Mouse (Mus musculus) cerebellum, postnatal 4 days (tissue): ENCODE measurements around the gene Rps3.
A peak's percentile ranks its signal among the peaks of the same experiment; 100 is the strongest.

Source experiments
- DNase-seq, 2 experiments: peaks; one replicate each; pipeline ENCODE4 v3.0.0; 2022; ENCODE audit warnings: low spot score in 2 of 2, mixed read lengths in 1 of 2

Rps3 gene

DNA sequence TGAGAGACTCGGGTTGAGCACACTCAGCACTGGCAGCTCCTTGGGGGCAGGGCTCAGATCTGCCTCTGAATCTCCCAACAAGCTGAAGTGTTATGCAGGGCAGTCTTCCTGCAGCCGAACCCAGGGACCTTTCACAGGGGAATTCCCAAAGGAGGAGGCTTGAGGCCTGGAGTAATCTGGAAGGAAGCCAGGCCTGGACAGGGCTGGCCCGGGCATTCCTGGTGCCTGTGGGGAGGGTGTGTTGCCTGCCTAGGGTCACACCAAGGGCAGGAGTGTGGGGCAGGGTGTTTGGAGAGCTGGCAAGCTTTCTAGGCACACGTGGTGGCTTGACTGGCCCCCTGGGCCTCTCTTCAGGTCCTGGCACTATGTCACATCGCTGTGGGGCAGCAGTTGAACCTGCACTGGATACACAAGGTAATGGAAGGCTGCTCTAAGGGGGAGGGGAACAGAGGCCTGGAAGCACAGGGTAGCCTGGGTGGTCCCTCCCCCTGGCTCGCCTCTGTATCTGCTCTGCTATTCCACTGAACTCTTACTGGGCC, 41.9 kb downstream of the Rps3 start:
- no peak for DNase-seq

DNA sequence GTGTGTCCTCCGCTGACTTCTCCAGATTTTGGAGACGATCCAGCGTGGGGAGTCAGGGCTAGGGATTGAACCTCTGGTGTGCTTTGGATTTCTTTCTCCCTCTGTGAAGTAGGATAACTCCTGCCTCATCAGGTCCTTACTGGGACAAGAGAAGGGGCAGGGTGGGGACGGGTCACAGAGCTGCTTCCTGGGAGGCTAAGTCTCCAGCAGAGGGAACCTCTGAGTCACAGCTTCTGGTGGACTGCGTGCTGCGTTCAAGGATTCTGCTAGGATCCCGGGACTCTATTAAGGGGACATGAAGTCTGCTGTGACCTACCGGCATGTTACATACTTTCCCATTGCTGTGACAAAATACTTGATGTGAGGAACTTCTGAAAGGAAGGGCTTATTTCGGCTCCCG, 44.7 kb downstream of the Rps3 start:
- DNase-seq: no peak

DNA sequence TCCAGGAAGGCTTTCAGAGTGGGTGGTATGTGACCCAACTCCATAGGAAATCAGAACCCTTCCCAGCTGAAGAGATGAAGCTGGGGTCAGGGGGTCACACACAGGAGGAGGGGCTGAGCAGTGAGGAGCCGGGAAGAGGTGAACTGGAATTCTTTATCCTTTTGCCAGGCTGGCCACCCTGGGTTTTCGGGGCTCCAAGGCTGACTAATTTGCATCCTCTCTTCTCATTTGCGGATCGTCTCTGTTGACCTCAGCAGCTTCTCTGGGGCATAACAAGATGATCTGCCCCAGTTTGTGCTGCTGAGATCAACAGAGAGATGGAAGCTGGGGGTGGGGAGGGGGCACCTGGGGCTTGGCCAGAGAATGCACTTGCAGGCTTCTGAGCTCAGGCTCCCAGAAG, 47.0 kb downstream of the Rps3 start:
- DNase-seq: no peak

DNA sequence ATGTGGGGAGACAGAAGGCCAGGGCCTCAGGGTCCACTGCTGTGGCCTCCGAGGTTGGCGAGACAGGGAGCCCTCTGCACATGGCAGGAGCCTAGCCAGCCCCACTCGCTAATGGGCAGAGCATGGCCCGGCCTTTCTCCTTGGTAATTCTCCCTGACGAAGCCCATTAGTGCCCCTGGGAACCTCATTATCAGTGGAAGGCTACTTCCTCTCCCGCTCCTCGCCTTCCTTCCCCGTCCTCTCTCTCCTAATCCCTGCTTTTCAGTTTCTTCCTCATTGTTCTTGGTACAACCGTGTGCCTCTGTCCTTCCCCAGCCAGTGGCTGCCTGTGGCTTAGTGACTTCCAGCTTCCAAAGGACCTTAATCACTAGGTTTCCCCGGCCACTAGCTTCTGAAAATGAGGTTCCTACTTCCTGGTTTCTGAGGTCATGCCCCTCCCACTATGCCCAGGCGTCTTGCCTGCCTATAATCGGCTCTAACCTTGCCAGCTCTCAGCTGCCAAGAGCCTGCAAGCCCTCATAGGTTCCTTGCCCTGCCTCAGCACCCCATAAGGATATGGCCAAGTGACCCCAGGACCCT, 48.8 kb downstream of the Rps3 start:
- no peak for DNase-seq

DNA sequence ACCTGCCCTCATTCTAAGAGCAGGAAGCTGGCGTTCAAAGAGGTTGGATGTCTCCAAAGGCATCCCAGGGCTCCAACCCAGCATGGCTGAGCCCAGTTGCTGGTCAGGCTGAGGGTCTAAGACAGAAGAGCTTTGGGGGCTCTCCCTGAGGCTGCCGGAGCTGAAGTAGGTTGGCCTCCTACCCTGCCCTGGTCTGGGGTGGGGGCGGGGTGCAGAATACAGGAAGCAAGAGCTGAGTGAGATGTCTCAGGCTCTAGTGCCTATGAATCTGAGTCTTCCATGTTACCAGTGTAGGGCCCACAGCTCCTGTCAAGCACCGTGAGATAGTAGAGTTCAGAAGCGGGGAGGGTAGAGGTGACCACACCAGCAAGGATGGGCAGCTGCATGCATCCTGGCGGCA, 50.7 kb downstream of the Rps3 start:
- DNase-seq: no peak

DNA sequence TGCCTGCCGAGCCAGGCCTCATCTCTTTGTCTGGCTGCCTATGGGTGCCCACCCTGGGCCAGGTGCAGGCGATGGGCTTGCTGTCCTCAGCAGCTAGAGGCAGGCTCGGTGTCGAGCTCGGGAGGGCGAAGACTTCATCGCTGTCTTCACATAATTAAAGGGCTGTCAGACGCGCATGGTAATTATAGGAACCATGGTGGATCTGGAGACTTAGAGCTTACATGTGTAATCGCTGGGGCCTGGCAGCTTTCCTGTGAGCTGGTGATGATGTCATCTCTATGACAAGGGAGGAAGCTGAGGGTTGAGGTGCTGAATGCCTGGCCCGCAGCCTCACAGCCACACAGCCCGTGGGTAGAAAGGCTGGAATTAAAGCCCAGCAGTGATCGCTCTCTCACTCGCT, 51.3 kb downstream of the Rps3 start:
- no peak for DNase-seq

DNA sequence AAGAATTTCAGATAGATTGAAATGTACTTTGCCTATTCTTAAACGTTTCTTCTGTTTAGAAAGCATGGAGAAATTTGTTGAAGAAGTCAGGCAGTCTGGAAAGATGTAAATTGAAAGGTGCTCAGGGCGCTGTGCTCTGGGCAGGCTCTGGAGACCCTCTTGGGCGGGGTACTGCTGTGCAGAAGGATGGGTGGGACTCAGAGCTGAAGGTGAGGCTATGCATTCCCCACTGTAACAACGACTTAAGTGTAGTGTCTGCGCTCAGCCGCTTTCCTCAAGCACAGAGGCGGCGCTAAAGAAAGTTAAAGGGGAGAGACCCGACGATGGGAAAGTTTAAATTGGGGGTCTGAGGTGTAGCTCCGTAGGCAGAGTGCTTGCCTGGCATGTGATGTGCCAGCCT, 53.3 kb downstream of the Rps3 start:
- DNase-seq: no peak

DNA sequence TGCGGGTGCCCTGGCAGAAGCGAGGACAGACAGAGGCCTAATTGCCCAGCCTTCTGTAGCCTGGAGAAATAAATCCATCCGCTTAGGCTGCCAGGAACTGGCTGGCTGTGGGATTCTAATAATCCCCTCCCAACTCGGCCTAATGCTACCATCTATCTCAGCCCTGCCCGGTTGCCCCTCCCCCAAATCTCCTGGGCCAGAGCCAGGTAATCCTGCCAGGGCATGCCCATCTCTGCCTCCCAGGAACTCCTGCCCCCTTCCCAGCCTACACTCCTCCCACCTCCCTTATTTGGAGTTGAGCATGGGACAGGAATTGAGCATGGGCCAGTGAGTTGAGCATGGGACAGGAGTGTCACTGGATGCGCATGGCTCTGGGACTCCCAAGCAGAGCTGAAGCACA, 53.8 kb downstream of the Rps3 start:
- peak in 1 of 2 experiments; percentile 61 for DNase-seq

DNA sequence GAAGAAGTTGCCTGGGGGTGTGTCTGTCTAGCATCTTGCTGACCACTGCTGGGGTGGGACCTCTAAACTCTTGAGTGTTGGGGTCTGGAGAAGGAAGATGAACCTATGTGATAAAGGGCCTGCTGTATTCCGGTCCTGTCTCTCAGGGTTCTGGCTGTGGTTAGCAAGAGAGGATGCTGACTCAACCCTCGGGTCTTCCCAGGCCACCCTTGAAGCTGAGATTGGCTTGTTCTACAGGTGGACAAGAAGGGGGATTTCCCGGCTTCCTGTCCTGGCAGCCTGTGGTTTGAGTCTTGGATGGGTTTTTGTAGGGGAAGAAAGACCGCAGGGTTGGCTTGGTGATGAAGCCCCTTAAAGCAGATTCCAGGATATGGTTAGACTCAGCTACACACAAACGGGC, 54.7 kb downstream of the Rps3 start:
- no peak for DNase-seq

DNA sequence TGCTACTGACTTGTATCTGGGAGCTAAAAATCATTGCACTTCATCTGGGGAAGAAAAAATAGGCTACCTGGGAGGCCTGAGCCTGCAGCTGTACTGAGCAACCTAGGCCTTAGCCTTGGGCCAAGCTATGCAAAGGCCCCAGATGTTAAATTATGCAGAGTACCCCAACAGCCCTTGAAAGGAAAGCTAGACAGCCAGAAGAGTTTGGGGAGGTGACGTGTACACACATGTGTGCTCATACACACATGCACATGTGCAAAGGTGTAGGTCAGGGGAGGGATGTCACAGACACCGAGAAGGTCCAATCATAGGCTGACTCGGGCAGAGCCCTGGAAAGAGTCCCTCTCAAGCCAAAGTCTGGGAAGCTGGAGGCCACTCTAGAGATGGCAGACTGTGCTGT, 55.6 kb downstream of the Rps3 start:
- DNase-seq: no peak
